Mouse (Mus musculus) kidney, adult 8-10 months (tissue): ENCODE data around the gene Slc5a5.

Source experiments
- DNase-seq, 2 experiments: peaks; one replicate each; pipeline ENCODE4 v3.0.0; 2022

Slc5a5 gene

DNA sequence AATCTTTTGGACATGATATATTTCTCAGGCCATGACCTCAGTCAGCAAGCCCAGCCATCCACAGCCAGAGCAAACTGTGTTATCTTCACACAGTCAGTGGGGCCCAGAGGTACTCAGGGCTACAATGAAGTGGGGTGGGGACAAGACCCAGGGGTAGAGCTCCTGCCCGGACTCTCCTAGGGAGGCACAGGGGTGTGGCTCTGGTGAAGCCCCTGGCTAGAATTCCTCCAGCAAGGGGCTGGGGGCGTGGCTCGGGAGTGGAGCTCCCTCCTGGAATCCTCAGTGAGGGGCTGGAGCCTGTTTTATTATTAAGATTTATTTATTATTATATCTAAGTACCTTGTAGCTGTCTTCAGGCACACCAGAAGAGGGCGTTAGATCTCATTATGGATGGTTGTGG is 16.2 kb downstream of the Slc5a5 start:
- no peak for DNase-seq

DNA sequence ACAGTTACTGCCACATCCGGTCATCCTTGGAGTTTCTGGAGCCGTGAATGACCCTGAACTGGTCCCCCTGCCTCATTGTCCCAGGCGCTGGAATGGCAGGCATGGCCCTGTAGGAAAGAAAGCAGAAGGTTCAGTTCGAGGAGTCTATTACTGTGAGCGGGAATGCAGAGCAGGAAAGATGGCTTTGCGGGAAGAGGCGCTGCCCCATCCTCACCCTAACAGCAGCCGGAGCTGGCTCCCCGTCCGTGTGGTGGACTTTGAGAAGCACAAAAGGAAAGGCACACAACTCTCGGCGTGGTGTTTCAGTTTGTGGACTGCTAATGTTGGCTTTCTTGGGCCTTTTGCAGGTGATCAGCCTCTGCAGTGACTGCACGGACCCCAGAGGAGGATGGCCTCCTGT is 18.1 kb downstream of the Slc5a5 start:
- DNase-seq = no peak

DNA sequence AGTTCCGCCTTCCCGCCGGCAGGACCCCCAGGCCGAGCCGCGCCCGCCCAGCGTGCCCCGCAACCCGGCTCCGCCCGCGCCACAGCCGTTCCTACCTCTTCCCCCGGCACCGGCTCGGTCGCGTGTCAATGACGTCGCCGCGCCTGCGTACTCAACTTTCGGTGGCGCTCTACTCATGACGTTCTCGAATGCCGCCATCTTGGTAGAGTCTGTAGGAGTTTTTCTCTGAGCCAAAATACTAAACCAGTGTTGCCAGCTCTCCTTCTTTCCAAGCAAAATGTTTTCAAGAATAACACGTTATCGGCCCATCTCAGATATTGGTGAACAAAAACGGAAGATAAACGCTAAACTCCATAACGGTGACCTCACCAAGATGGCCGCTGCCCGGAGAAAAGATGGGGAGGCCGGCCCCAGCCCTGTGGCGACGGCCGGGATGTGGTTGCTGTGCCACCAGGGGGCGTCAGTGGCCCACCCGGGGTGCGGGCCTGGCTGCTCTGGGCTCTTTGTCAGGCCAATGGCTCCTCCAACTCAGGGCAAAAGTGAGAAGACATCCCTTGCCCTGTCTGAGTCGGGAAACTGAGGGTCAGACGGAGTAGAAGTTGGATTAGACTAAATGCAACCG is 19.1 kb downstream of the Slc5a5 start, which contains the start of gene Ccdc124:
Ccdc124 (minus strand) TSS at position 572 of the 622 bp plus-strand sequence.
- DNase-seq = peak; percentile 95

DNA sequence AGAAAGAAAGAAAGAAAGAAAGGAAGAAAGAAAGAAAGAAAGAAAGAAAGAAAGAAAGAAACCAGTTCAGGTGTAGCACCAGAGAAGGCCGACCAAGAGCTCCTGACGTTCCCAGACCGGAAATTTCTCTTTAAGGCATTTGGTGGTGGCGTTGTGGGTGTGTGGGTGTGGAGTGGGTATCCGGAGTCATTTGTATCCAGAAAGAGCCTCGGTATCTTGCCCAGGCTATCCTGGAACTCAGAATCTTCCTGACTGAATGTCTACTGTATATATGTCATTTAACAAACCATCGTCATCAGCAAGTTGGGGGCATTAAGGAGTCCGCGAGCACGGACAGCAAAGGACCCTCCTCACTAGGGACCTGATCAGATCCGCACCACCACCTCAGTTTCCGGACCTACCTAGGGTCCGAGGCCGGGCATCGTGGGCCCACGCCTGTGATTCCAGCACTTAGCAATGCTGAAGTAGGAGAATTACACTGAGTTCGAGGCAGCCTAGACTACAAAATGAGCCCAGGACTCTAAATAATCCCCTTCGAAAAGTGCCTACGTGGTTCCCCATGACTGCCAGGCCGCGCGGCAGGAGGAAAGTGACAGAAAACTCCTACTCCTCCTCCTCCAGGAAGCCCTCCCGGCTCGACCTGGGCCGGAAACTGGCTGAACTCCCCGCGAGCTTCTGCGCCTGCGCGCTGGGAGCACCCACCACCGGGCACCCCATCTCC is 19.8 kb downstream of the Slc5a5 start:
- no peak for DNase-seq

DNA sequence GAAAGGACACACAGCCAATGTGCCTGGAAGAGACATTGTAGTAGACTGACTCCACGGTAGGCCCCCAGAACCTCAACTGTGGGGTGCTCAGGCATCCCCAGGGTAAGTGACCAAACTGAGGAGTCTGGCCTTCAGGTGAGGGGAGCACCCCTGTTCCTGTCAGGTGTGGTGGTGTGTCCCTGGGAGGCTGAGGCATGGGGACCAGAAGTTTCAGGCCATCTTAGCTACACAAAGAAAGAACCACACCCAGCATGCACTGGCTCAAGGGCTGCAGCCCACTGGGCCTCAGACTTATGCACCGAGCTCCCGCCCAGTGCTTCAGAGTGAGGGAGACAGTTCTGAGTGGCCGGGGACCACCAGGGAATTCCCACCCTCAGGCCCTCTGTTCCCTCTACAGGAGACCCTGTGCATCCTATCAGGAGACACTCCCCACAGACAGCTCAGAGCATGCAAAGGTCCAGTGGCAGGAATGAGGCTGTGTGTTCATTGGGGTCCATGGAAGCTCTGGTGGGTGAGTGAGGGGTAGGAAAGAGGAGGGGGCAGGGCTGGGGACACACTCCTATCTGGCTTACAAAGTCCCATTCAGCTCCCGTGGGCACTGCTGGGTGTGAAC is 21.3 kb downstream of the Slc5a5 start:
- DNase-seq = no peak

DNA sequence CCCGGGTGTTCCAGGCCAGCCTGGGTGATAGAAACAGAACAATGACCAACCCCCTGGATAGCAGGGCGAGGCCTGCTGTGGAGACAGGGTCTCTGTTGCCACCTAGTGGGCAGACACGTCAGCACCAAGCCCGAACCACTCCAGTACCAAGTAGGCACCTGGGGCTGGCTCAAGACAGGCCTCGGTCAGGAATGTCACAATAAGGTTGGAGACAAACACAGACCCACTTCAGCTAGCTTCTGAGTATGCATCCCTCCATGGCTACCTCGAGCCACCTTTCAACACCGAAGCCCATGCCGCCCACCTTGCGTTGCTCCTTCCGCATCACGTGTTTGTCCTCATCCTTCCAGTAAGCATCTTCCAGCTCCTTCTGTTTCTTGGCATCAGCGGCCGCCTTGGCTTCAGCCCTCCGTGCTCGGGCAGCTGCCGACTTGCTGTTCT is 22.9 kb downstream of the Slc5a5 start:
- peak; percentile 78 to 86 for DNase-seq

DNA sequence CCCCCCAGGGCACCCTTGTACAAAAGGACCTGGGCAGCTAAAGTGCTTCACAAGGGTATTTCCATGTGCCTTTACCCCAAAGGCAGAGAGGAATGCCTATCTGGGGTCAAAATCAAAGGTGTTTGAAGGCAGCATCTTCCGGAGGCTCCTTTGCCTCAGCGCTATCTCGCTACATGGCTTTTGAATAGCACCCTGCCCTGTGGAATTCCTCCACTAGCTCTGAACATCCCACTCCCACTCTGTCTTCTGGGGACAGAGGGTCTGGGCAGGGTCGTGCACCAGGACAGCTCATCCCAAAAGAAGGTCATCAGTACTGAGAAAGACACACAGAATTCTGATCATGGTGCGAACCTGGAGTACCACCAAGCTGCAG is 23.4 kb downstream of the Slc5a5 start:
- DNase-seq = no peak

DNA sequence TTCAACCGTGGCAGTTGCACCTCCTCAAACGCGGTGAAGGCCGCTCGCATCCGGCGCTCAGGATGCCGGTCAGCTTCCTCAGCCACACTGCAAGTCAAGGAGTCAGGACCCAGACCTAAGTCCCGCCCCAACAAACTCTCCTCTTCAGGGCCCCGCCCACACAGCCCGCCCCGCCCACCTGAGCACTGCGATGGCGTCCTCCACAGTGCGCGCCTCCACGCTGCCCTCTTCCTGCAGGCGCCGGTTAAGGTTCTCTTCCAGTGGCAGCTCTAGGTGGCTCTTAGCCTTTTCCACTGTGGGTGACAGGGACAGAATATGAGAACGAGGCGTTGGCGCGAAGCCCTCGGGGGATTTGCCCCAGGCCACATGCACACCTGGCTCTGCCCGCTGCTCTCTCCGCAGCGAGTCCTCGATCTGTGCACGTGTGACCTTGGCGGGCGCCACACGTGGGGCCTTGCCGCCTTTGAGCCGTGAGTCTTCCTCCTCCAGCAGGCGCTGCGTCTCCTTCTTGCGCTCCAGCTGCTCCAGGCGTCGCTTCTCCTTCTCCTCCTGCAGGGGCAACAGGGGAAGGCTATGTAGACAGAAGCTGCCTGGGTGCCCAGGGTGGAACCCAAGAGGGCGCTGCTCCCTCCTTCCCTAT is 23.9 kb downstream of the Slc5a5 start:
- peak; percentile 75 to 76 for DNase-seq

DNA sequence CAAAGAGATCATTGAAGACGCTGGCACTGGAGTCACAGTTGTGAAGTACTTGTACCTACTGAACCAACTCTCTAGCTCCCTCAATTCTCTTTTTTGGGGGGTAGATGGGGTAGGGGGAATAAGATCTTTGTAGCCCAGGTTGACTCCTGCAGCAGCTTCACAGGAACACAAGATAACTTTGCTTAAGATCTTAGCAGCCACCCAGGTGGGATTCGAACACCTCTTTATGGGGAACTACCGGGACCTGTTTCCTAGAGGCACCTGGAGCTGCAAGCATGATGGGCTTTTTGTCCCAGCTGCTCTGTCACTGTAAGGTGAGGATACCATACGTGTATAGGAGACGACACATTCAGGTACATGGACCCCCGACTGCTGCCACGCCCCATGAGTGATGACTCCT is 26.0 kb downstream of the Slc5a5 start:
- DNase-seq = no peak

DNA sequence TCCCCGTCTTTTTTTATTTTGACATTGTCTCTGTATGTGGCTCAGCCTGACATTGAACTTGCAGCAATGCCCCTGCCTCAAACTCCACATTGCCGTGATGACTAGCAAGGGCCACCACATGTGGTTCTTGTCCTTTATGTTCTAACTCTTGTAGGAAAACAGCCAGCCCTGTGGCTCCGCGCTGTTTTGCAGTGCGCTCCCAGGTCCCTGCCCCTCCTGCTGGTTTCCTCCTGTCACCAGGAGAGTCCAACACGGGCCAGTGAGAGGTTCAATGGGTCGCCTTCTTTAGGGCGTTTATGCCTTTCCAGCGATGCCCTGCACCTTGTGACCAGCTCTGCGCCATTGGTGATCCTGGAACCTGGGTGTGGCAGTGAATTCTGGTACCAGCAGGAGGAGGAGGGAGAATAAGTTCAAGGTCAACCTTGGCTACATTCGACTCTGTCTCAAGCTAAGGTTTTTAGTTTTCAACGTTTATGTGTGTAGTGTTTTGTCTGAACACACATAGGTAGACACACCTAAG is 26.5 kb downstream of the Slc5a5 start:
- no peak for DNase-seq

DNA sequence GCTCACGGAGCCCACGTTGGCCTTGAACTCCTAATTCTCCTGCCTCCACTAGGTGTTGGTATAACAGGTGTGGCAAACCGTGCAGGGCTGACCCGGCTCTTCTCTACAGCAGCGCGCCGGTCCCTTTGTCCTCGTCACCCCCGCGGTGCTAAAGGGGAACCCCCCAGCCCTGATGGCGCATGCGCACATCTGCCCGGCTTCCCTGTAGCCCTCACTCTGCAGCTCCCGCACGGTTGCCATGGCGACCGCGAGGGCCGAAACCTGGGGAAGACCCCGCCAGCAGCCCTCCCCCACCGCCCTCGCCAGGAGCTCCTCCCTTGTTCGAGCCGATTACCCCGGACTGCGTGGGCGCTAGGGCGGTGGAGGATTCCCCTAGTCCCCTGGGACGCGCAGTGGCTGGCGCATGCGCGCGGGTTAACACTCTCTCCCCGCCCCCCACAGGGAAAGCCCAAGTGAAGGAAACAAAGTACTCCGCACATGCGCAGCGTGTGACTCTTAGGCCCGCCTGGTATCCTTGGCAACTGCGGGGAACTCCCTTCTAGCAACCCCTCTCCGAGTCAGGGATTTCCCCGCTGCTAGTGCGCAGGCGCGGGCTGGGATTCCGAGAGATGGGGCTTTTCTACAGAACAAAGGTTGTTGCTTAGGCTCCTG is 27.1 kb downstream of the Slc5a5 start:
- peak; percentile 99 for DNase-seq

DNA sequence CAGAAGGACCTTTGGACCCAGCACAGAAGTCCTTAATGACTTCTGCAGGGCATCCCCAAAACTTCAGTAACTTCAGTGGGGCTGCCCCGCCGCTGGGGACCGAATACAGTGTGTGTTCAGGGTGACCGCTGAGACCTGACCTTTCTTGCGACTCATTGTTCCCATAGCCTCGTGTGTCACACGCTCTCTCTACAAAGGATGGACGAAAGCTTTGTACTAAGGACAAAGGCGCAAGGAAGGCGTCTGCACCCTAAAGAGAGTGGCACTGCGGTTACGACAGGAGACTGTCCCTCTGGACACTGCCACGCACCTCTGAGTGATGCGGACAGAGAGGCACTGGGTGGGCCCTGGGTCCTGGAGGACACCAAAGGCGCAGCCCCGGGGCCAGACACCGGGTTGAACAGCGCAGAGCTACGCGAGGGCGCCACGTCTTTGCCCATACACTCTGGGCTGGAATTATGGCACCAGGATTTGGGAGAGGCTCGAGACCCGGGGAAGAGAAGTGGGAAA is 27.8 kb downstream of the Slc5a5 start:
- DNase-seq = no peak

DNA sequence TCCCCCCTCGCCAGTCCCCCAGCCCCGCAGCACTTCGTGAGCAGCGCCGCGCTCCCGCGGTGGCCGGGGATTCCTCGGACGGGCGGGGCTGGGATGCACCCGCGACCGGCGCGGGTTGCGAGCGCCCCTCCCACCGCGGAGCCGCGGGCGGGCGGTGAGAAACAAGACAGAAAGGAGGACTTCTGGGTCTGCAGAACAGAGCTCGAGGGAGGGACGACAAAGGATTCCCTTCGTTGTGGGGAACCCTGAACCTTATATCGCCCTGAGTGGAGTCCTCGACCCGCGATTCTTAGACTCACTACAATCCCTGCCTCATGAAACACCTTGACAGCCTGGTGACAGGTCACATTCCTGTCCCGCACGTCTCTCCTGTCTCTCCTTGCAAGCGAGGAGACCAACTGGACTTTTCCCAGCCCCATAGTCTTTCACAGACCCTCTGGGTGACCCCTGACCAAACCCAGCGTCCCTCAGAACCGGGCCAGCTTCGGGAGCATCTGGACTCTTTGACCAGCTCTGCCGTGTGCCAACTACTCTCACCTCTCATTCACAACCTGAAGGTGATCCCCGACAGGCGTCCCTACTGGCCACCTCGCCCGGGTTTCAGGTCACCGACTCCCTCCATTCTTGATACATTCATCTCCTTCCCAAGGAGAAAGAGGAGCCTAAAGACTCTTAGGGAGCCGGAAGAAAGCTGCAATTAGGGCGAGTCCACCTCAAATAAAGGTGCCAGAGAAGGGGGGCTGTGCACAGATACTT is 28.4 kb downstream of the Slc5a5 start:
- DNase-seq = no peak

DNA sequence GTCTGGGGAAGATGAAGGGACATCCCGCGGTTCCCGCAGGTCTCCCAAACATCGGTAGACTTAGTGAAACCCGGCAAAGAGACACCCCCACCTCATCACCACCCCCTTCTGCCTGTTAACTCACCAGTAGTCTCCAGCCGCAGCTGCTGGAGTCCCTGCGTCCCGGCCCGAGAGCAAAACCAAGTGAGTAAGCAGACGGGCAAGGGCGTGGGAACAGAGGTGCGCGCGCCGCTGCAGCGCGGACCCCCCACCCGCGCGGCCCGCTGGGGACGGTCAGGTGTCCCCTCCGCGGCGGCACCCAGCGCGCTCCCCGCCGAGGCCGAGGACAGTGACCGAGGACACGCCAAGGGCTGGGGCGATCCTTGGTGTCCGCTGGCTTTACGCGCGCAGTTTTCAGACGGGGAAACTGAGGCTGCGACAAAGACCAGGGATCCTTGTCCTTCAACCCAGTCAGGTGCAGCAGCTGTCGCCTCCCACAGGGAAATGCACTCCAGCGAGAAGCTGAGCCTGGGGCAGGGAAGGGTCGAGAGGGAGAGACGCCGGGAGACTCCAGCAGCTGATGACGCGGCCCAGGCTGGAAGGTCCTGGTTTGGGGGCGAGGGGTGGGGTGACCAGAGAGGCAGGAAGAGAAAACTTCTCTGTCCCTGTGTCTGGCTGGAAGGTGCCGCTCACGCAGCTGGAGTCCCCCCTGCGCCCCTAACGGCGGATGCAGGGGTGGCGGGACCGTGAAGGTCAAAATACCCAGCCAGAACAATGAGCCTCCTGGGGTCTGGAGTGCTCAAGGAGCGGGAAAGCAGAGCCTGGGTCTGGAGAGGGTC is 29.5 kb downstream of the Slc5a5 start, which contains the start of gene Kcnn1:
Kcnn1 (minus strand) TSS at position 435 of the 818 bp plus-strand sequence.
- DNase-seq = no peak

DNA sequence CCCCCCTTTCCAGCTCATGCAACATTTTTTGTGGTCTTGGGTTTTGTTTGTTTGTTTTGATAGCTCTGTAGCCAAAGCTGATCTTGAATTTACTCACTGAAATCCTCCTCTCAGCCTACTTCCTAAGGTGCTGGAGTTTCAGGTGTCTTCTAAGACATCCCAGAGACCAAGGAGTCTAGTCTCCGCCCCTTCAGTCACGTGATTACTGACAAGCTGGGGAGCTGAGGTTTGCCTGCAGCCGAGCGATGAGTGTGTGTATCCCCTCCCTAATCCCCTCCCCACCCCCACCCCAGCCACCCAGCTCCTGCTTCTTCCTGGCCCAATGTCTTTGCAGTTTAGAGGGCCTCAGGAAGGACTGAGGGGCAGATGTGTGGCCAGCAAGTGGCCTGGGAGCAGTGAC is 35.0 kb downstream of the Slc5a5 start:
- DNase-seq = no peak

DNA sequence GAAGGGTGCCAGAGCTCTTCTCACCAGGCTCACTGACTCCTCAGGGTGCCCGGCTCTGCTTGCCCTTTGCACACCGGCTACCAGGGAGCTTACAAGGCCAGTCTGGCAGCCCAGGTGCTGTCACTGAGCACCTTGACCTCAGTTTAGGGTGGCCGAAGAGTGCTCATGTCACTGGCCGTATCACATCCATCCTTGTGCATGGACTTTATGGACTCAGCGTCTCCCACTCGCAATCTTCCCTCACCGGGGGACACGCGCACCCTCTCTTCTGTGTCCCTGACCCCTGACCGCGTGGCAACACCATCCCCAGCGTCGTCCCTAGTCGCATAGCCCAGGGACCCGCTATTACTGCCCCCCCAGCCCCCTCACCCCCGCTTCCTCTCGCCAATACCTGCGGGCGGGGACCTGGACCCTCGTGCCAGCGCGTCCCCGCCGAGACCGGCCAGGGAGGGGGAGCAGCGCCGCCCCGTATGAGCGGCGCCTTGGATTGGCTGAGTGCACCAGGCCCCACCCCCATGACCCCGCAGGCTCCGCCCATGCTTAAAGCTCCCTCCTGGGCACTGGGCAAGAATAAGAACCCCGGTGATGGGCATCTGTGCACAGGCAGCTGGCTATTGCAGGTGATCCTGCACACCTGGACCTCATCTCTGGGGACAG is 35.9 kb downstream of the Slc5a5 start:
- DNase-seq = peak; percentile 76 to 81

DNA sequence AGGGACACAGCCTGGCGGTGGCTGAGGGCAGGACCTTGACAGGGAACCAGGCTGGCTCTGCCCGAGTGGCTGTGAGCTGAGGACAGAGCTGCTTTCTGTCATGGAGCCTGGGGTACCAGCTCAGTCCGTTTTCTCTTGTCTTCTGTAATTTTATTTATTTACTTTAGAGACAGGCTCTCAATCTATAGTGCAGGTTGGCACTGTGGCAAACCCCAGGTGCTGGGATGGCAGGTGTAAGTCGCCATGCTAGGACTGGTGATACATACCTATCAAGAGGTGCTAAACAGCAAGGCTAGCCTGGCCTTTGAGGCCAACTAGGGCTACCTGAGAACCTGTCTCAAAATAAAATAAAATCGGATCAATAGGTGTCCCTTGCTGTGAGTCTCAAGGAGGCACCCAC is 36.5 kb downstream of the Slc5a5 start:
- DNase-seq = no peak

DNA sequence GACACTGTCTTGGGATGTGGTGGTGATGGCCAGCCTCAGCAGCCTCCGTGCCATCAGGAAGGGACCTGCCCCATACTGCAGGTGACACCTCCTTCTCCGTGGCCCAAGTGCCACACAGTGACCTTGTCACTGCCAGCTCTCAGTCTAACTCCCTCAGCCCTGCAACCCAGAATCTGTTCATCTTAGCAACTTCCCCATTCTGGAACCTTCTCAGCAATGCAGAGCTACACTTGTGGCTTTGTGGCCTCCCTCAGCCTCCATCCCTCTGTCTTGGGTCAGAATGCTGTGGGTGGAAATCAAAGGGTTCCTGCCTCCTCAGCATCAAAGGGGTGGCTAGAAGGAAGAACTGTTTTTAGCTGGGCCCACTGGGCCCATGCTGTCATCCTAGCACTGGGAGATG is 38.7 kb downstream of the Slc5a5 start:
- no peak for DNase-seq

DNA sequence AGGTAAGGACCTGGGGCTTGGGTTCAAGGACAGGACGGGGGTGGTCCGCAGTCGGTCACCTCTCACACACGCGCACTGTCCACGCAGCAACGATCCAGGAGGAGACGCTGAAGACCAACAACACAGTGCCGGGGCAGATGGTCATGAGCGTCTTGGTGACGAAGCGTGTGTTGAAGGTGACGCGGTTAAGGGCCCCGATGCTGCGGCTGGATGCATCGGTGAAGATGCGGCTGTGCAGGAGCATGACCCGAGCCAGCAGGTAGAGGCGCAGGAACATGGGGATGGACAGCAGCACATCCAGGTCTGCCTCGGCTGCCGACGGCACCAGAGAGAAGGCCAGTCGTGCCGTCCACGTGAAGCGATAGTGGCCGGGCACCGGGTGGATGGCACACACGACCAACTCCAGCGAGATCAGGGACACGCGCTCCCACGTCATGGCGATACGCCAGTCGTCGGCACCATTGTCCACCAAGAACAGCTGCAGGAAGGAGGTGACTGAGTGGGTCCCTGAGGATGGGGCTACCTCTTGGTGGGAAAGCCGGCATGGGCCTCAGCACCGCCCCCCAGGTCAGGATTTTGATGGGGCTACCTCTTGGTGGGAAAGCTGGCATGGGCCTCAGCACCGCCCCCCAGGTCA is 39.8 kb downstream of the Slc5a5 start:
- DNase-seq = no peak

DNA sequence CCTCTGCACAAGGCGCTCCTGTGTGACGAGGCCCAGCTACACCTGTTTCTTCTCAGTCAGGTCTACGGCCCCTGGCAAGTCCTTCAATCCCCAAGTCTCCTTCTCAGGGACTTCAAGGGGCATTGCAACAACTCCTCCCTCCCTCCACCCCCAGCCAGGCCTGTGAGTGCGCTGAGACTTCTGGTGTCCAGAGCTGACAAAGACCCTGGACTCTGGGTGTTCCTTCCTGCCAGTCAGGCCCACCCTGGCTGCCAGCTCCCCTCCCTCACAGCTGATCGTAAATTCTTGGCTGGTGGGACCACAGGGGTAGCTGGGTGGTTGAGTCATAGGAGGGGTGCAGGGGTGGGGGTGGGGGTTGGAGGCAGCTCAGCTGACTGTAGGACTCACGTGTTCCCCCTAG is 40.7 kb downstream of the Slc5a5 start:
- DNase-seq = no peak
